Mouse (Mus musculus) heart, adult 9 months (tissue): ENCODE data around the gene Sox21.

Experiments used
- DNase-seq, 2 experiments: peaks; one replicate each; pipeline ENCODE4 v3.0.0; 2022; ENCODE audit warnings: low spot score in 2 of 2

Sox21 gene

GRCm38 (mm10) chr14:118236886-118237289, at the start of gene Sox21:
Sox21 (minus strand) TSS chr14:118237030.
- DNase-seq, result peak in 1 of 2 experiments; percentile 3

DNA sequence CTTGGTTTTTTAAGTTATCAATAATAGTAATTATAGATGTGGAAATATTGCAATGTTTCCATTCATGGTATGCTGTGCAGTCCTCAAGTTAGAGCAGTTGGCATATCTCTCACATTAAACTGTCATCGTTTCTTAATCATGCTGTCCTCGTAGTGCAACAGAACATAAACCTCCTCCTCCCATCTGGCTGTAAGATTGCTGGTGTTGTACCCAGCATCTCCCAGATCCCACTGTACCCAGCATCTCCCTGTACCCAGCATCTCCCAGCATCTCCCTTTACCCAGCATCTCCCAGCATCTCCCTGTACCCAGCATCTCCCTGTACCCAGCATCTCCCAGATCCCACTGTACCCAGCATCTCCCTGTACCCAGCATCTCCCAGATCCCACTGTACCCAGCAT, 49.3 kb upstream of the Sox21 start:
- DNase-seq, result no peak

- DNase-seq, result no peak
Measured at GRCm38 (mm10) chr14:118282917-118283316, 46.1 kb upstream of the Sox21 start.

GRCm38 (mm10) chr14:118282272-118282671, 45.4 kb upstream of the Sox21 start:
- DNase-seq, result no peak

GRCm38 (mm10) chr14:118277704-118278498, 41.1 kb upstream of the Sox21 start:
- no peak for DNase-seq

GRCm38 (mm10) chr14:118272594-118273555, 36.0 kb upstream of the Sox21 start:
- DNase-seq, result no peak

DNA sequence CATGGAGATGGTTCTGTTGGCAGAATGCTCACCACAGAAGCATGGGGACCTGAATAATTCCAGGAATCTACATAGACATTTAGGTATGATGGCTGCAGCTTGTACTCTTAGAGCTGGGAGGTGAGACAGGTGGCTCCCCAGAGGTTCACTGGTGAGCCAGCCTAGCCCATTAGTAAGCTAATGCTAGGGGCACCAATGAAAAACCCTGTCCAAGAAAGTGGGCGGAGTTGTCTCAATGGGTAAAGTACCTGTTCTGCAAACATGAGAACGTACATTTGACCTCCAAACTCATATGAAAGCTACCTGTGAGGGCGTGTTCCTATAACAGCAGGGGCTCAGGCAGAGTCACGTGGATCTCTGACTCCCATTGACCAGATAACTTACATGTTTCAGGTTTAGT, 32.0 kb upstream of the Sox21 start:
- no peak for DNase-seq

DNA sequence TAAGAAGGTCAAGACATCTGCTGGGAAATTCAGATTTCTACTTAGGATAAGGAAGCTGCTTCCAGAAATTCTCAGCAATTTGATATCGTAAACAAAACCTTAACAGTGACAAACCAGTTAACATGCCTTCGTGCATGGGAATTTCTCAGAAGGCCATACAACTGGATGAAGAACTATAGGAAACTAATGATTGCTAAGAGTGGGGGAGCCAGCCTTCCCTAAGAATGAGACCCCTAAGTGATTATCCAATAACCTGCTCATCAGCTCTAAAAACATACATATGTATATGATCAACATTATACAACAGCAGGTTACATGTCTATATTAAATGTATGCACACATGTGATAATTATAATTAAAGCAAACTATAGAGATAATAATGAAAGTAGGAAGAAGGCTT, 29.8 kb upstream of the Sox21 start, which contains the start of gene Gm9376:
TSS of gene Gm9376 (plus strand) at position 301 of the 400 bp plus-strand sequence.
- DNase-seq, result no peak

DNA sequence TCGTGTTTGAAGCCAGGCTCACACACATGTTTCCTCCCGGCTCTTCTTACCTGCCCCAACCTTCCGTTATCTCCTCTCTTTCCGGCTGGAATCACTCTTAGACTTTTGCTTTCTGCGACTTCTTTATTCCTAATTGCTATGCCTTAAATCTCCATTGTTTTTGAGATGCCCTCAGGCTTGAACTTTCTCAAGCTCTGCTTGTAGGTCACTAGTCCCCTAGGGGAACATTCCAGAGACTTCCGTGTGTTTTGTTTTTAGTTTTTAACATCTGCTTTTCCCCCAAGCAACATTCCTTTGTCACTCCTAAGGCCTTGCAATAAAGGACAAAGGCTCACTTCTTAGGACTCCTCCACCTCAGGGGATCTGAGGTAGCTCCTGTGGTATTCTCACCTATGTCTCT, 16.6 kb upstream of the Sox21 start:
- no peak for DNase-seq

- DNase-seq, result no peak
Measured at GRCm38 (mm10) chr14:118241416-118241815, 4.6 kb upstream of the Sox21 start.

DNA sequence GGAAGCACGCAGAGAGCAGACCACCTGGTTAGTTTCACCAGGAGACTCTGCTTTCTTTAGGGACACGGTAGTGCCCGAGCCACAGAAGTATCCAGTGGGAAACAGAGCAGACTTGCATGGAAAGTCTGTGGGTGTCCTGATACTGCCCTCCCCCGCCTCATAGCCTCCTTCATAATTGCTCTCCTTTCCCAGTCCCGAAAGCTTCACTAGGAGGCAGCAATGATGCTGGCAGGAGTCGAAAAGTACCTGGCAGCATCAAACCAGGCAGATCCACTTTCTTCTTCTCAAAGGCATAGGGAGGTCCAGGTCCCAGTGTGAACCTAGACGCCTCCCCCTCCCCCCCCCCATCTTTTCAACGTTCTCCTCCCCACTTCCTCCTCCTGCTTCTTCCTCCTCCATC, 2.5 kb upstream of the Sox21 start:
- DNase-seq, result no peak

GRCm38 (mm10) chr14:118237786-118238185, 956 bp upstream of the Sox21 start:
- DNase-seq, result no peak

- DNase-seq, result peak in 1 of 2 experiments; percentile 15
Measured at GRCm38 (mm10) chr14:118235973-118236885, 601 bp downstream of the Sox21 start.

DNA sequence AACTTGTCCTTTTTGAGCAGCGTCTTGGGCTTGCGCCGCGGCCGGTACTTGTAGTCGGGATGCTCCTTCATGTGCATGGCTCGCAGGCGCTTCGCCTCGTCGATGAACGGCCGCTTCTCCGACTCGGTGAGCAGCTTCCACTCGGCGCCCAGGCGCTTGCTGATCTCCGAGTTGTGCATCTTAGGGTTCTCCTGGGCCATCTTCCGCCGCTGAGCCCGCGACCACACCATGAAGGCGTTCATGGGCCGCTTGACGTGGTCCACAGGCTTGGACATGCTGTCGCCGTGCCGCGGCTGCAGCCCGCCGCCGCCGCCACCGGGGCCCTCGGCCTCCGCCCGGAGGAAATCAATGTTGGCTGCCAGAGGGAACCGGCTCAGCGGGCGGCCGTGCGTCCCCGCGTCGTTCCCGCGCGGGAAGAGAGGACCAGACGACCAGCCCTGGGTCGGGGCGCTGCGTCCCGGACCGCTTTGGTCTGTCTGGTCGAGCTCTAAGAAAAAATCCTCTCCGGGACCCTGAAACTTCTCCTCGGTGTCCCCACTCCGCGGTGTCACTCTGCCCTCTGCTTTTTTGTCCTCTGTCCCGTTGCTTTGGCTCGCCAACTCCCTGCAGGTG, 1.4 kb downstream of the Sox21 start:
- DNase-seq, result no peak

DNA sequence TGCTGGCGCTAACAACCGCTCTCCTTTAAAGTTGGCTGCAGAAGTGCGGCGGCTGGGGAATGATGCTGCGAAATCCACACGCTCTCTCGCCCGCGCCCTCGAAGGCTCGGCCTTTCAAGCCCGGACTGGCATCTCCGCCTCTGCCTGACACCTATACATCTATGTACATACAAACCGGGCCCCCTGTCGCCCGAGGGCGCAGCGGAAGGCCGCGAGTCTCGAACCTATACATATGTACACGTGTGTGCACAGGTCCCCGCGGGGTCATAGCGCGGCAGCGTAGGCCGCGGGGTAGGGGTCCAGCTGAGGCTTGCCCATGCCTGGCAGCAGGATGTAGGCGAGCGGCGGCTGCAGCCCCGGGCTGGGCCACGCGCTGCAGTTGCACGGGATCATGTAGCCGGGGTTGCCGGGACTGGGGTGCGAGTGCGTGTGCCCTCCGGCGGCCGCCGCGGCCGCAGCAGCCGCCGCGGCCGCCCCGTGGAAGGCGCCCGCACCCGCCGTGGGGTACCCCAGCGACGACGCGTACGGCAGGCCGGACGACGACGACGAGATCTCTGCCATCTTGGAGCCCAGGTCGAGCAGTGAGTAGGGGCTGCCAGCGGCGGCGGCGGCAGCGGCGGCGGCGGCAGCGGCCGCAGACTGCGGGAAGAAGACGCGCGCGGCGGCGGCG, 2.2 kb downstream of the Sox21 start:
- no peak for DNase-seq

DNA sequence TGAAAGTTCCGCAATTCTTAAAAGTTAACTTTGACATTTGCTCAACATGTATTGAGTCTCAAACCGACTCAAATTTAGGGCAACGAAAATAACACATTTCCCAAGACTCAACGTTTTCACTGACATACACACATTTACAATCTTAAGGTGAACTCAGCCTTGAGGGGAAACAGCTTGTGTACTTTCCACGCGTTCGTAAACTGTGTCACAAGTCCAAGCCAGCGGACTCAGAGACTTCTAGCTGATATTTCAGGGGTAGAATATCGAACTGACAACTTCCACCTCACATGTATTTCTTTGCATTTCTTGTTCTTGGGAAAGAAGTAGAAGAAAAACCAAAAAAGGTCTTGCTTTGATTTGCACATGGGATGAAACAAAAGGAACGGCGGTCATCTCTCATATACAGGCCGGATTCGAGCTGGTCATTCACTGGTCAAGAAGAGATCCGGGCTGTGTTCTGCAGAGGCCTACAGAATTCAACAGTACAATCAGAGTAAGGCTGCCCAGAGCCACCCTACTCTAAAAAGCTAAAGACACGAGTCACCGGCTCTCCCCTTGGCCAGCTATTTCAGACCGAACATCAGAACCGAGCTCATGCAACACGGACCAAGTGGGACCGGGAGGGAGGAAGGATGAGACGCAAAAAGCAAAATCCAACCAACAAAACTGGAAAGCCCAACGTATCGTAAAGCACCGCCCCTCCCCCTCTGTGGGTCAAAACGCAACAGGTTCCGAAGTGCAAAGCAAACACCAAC, 2.9 kb downstream of the Sox21 start:
- DNase-seq, result peak in 1 of 2 experiments; percentile 2

DNA sequence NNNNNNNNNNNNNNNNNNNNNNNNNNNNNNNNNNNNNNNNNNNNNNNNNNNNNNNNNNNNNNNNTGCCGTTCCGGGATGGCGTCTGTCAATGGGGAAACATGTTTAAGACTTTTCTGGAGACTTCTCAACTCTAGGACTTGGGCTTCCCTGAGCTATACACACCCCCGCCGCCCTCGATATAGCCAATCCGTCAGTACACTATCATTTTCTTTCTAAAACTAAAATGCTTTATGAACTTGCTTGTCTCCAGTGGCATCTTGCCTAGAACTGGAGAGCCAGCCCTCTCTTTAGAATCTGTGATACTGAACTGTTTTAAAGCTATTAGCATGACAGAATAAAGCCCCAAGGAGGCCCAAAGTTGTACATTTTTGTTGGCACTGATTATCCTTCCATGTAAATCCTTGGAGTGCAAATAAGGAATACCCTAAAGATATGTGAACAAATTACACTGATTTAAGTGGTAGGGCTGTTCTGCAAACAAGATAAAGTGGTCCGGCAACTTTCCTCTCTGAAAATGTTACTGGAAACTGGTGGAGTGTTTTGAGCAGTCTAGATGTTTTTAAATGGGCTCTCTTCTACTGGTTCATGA, 4.4 kb downstream of the Sox21 start:
- peak in 1 of 2 experiments; percentile 4 for DNase-seq

DNA sequence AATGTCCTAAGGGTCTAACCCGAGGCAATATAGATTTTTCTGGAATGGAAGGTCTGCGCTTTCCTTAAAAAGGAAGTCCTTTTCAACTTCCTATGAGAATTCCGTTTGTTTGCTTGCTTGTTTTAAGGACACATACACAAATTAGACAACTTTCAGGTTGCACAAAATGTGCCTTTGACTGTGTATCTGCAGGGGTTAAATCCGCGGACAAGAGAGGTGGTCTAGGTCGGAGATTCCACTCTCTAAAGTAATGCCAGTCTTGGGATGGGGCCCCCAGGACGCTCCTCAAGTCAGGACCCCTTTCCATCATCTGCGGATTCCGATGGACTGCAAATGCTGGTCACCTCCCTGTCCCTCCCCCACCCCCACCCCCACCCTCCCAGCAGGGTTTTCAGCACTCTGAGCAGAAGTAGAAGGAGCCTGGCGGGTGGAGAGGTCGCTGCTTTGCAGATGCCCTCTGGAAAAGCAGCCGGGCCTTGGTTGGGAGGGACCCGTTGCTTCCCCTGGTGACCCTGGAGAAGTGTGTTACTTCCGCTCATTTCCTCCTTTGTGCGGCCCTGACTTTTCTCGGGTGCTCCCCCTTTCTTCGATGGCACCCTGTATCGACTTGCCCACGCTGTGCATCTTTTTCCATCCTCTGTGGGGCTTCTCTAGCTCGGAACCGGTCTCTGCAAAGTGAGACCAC, 10.2 kb downstream of the Sox21 start:
- no peak for DNase-seq

DNA sequence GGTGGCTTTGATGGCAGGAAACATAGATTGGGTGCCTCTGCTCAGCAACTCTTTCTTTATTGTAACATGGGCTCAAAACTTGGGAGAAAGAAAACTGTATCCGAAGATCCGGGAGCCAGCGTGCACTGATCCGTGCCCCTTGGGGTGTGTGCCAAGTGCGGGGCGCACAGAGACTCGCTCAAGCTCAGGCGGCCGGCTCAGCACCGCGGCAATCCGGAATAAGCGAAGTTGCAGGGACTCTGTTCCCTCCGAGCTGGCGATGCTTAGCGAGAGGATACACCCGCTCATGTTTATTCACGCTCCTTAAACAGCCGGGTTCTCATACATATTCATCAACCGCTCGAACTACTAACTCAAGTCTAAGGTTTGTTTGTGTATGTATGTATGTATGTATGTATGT, 10.9 kb downstream of the Sox21 start:
- DNase-seq, result no peak
